Mouse (Mus musculus) hindbrain, embryonic 12.5 days (tissue): ENCODE results near the gene Tctn1. TPM values are rescaled to one million over a fixed set of nuclear protein-coding genes. Genes with fewer than 3 reads are reported as not detected.

Experiments
- ATAC-seq: fragments of 200-750 bp; cut with Nextera tagmentation; 2 replicates; pipeline ENCODE4 v1.8.0; 2017; ENCODE audit warnings: moderate TSS enrichment; ENCODE audit not compliant: low FRiP score
- H3K27ac ChIP-seq: fragments of 300-500 bp; sonication (generic); 2 replicates; pipeline ENCODE4 v1.5.1; 2016; ENCODE audit warnings: mild to moderate bottlenecking
- H3K27me3 ChIP-seq: fragments of 300-500 bp; sonication (generic); 2 replicates; pipeline ENCODE4 v1.6.1; 2016; ENCODE audit warnings: mild to moderate bottlenecking
- H3K36me3 ChIP-seq: fragments of 300-500 bp; sonication (generic); 2 replicates; pipeline ENCODE4 v1.6.1; 2016; ENCODE audit warnings: mild to moderate bottlenecking
- H3K4me1 ChIP-seq: fragments of 300-500 bp; sonication (generic); 2 replicates; pipeline ENCODE4 v1.6.1; 2016
- H3K4me2 ChIP-seq: fragments of 300-500 bp; sonication (generic); replicated peaks from 2 replicates; pipeline ENCODE4 v1.6.1; 2016; ENCODE audit warnings: mild to moderate bottlenecking
- H3K4me3 ChIP-seq: fragments of 300-500 bp; sonication (generic); 2 replicates; pipeline ENCODE4 v1.5.1; 2016; ENCODE audit warnings: mild to moderate bottlenecking
- H3K9ac ChIP-seq: fragments of 300-500 bp; sonication (generic); 2 replicates; pipeline ENCODE4 v1.6.1; 2016; ENCODE audit warnings: mild to moderate bottlenecking, moderate library complexity
- H3K9me3 ChIP-seq: fragments of 300-500 bp; sonication (generic); replicated peaks from 2 replicates; pipeline ENCODE4 v1.6.1; 2016; ENCODE audit warnings: mild to moderate bottlenecking
- WGBS: fragments of 180-500 bp; shearing (Covaris S2); methylation state at CpG from one replicate; pipeline ENCODE4 v1.1.7; 2016; 5-methylcytosine and 5-hydroxymethylcytosine counted together
- polyA plus RNA-seq: library from polyadenylated mRNA; unstranded; fragments of >200 nt; fragmentation: Nextera tagmentation; extraction: Ambion mirVana; gene quantifications from 2 replicates; pipeline ENCODE4 v1.2.1, GENCODE M21; 2016

Tctn1 gene
- polyA plus RNA-seq, 1 experiment from 2014 or later = 7.7 TPM

- ATAC-seq = peak; percentile 92
Measured at GRCm38 (mm10) chr5:122284183-122285028, 20.1 kb upstream of the Tctn1 start, which contains the start of gene Pptc7. Gene Pptc7 (plus strand): TSS chr5:122284365.

GRCm38 (mm10) chr5:122283828-122284182 lies 19.5 kb upstream of the Tctn1 start:
- Histone ChIP-seq H3K4me1 (peaks cover 18% of the 10 kb centered on the region), H3K27ac (no peak overlapping the region), H3K4me2 (peak overlapping the region; percentile 98), H3K36me3 (peaks cover 14% of the 10 kb centered on the region; the same call in 1 of the 2 replicates), H3K4me3 (peak overlapping the region; percentile 99; the same call in 1 of the 2 replicates), H3K9ac (no peak overlapping the region), H3K27me3 (peaks cover 2% of the 10 kb centered on the region; the same call in 1 of the 2 replicates), H3K9me3 (no peaks in the 10 kb centered on the region)
- ATAC-seq = no peak
- whole genome bisulfite sequencing = 27% methylated on average over 2 of the region's 2 CpGs

More at GRCm38 (mm10) chr5:122284183-122285028, 20.1 kb upstream of the Tctn1 start, which contains the start of gene Pptc7:
- peak within 1 kb of the TSS; percentile 95 for H3K9ac ChIP-seq
- peaks cover 14% of the 10 kb centered on the region; the same call in 1 of the 2 replicates for H3K36me3 ChIP-seq
- peaks cover 2% of the 10 kb centered on the region; the same call in 1 of the 2 replicates for H3K27me3 ChIP-seq
- peak within 1 kb of the TSS; percentile 92 for H3K27ac ChIP-seq
- H3K4me1 ChIP-seq = peaks cover 18% of the 10 kb centered on the region
- no peaks in the 10 kb centered on the region for H3K9me3 ChIP-seq
- WGBS = under 1% methylated on average over 81 of the region's 114 CpGs
- peak within 1 kb of the TSS; percentile 99 for H3K4me3 ChIP-seq
- peak within 1 kb of the TSS; percentile 98 for H3K4me2 ChIP-seq

- Histone ChIP-seq H3K4me2 (0 out of 2 replicates have a peak overlapping the region, but pooled peaks have one; percentile 8), H3K4me3 (no peak overlapping the region), H3K9ac (no peak overlapping the region), H3K27me3 (peaks cover 2% of the 10 kb centered on the region; the same call in 1 of the 2 replicates), H3K36me3 (no peaks in the 10 kb centered on the region), H3K9me3 (no peaks in the 10 kb centered on the region), H3K4me1 (peaks cover 12% of the 10 kb centered on the region), H3K27ac (no peak overlapping the region)
- 47% methylated on average over 19 of the region's 19 CpGs for WGBS
- no peak for ATAC-seq
Measured at GRCm38 (mm10) chr5:122280827-122281462, 16.7 kb upstream of the Tctn1 start.

GRCm38 (mm10) chr5:122280422-122280826 lies 16.2 kb upstream of the Tctn1 start:
- peaks cover 2% of the 10 kb centered on the region; the same call in 1 of the 2 replicates for H3K27me3 ChIP-seq
- 51% methylated on average over 6 of the region's 6 CpGs for WGBS
- ATAC-seq = no peak
- H3K27ac ChIP-seq = no peak overlapping the region
- H3K36me3 ChIP-seq = no peaks in the 10 kb centered on the region
- H3K4me1 ChIP-seq = peaks cover 7% of the 10 kb centered on the region
- H3K9ac ChIP-seq = no peak overlapping the region
- H3K4me2 ChIP-seq = 0 out of 2 replicates have a peak overlapping the region, but pooled peaks have one; percentile 8
- no peaks in the 10 kb centered on the region for H3K9me3 ChIP-seq
- no peak overlapping the region for H3K4me3 ChIP-seq

- Histone ChIP-seq H3K4me1 (peaks cover 4% of the 10 kb centered on the region; the same call in 1 of the 2 replicates), H3K36me3 (no peaks in the 10 kb centered on the region), H3K9ac (no peak overlapping the region), H3K27me3 (peaks cover 2% of the 10 kb centered on the region; the same call in 1 of the 2 replicates), H3K27ac (no peak overlapping the region), H3K9me3 (no peaks in the 10 kb centered on the region), H3K4me3 (no peak overlapping the region), H3K4me2 (no peak overlapping the region)
- WGBS = 87% methylated on average over 12 of the region's 12 CpGs
- no peak for ATAC-seq
Measured at GRCm38 (mm10) chr5:122279799-122280421, 15.7 kb upstream of the Tctn1 start.

- 81% methylated on average over 7 of the region's 7 CpGs for WGBS
- H3K4me2 ChIP-seq = no peak overlapping the region
- H3K36me3 ChIP-seq = no peaks in the 10 kb centered on the region
- no peaks in the 10 kb centered on the region for H3K9me3 ChIP-seq
- H3K4me3 ChIP-seq = no peak overlapping the region
- no peak overlapping the region for H3K27ac ChIP-seq
- H3K27me3 ChIP-seq = peaks cover 2% of the 10 kb centered on the region; the same call in 1 of the 2 replicates
- H3K4me1 ChIP-seq = peaks cover 9% of the 10 kb centered on the region; the same call in 1 of the 2 replicates
- no peak overlapping the region for H3K9ac ChIP-seq
- ATAC-seq = no peak
Measured at GRCm38 (mm10) chr5:122278946-122279345, 14.7 kb upstream of the Tctn1 start.

GRCm38 (mm10) chr5:122274785-122275184 lies 10.5 kb upstream of the Tctn1 start:
- H3K36me3 ChIP-seq = no peaks in the 10 kb centered on the region
- H3K27me3 ChIP-seq = no peaks in the 10 kb centered on the region
- no peak for ATAC-seq
- no peak overlapping the region for H3K4me3 ChIP-seq
- H3K9me3 ChIP-seq = no peaks in the 10 kb centered on the region
- H3K9ac ChIP-seq = no peak overlapping the region
- WGBS = 22% methylated on average over 5 of the region's 5 CpGs
- 0 out of 2 replicates have a peak, but pooled peaks cover 6% of the 10 kb centered on the region for H3K4me1 ChIP-seq
- H3K4me2 ChIP-seq = no peak overlapping the region
- H3K27ac ChIP-seq = no peak overlapping the region

GRCm38 (mm10) chr5:122272821-122273220 lies 8.6 kb upstream of the Tctn1 start:
- WGBS = 85% methylated on average over 5 of the region's 5 CpGs
- H3K4me3 ChIP-seq = no peak overlapping the region
- no peak overlapping the region for H3K4me2 ChIP-seq
- no peak overlapping the region for H3K9ac ChIP-seq
- H3K4me1 ChIP-seq = 0 out of 2 replicates have a peak, but pooled peaks cover 6% of the 10 kb centered on the region
- H3K36me3 ChIP-seq = no peaks in the 10 kb centered on the region
- H3K27me3 ChIP-seq = no peaks in the 10 kb centered on the region
- no peaks in the 10 kb centered on the region for H3K9me3 ChIP-seq
- no peak for ATAC-seq
- H3K27ac ChIP-seq = no peak overlapping the region

- ATAC-seq = no peak
- no peak overlapping the region for H3K27ac ChIP-seq
- no peaks in the 10 kb centered on the region for H3K4me1 ChIP-seq
- no peaks in the 10 kb centered on the region for H3K36me3 ChIP-seq
- no peaks in the 10 kb centered on the region for H3K9me3 ChIP-seq
- H3K27me3 ChIP-seq = no peaks in the 10 kb centered on the region
- H3K4me3 ChIP-seq = no peak overlapping the region
- H3K9ac ChIP-seq = no peak overlapping the region
- H3K4me2 ChIP-seq = no peak overlapping the region
- WGBS = 61% methylated on average over 12 of the region's 12 CpGs
Measured at GRCm38 (mm10) chr5:122268858-122269604, 4.8 kb upstream of the Tctn1 start.

GRCm38 (mm10) chr5:122267899-122268298 lies 3.6 kb upstream of the Tctn1 start:
- H3K4me3 ChIP-seq = no peak overlapping the region
- no peak overlapping the region for H3K4me2 ChIP-seq
- H3K4me1 ChIP-seq = peaks cover 10% of the 10 kb centered on the region
- 31% methylated on average over 5 of the region's 5 CpGs for WGBS
- H3K9ac ChIP-seq = no peak overlapping the region
- ATAC-seq = no peak
- no peaks in the 10 kb centered on the region for H3K36me3 ChIP-seq
- H3K9me3 ChIP-seq = no peaks in the 10 kb centered on the region
- no peaks in the 10 kb centered on the region for H3K27me3 ChIP-seq
- H3K27ac ChIP-seq = no peak overlapping the region

- 80% methylated on average over 7 of the region's 7 CpGs for WGBS
- H3K4me1 ChIP-seq = peaks cover 10% of the 10 kb centered on the region
- no peak overlapping the region for H3K4me2 ChIP-seq
- no peak overlapping the region for H3K4me3 ChIP-seq
- H3K36me3 ChIP-seq = no peaks in the 10 kb centered on the region
- ATAC-seq = no peak
- H3K27me3 ChIP-seq = no peaks in the 10 kb centered on the region
- H3K9me3 ChIP-seq = no peaks in the 10 kb centered on the region
- no peak overlapping the region for H3K27ac ChIP-seq
- H3K9ac ChIP-seq = no peak overlapping the region
Measured at GRCm38 (mm10) chr5:122267136-122267535, 2.9 kb upstream of the Tctn1 start.
